Mouse (Mus musculus) G1E (cell line): ENCODE results near the gene Dlgap3. TPM values are rescaled to one million over a fixed set of nuclear protein-coding genes. Genes with fewer than 3 reads are reported as not detected.
A peak's percentile ranks its signal among the peaks of the same experiment; 100 is the strongest.

Experiments used
- ATAC-seq: 2 replicates; pipeline ENCODE4 v1.8.0; 2016; ENCODE audit warnings: mild to moderate bottlenecking; ENCODE audit not compliant: insufficient number of reproducible peaks, poor library complexity, low FRiP score, severe bottlenecking; ENCODE audit errors: extremely low read depth
- DNase-seq: peaks from one replicate; pipeline ENCODE4 v3.0.0; 2012; ENCODE audit warnings: low spot score
- H3K27me3 ChIP-seq: 2 replicates; pipeline ENCODE4 v1.6.1; 2012; ENCODE audit warnings: mild to moderate bottlenecking, low read length, inconsistent platforms; ENCODE audit not compliant: insufficient read depth
- H3K36me3 ChIP-seq: replicated peaks from 2 replicates; pipeline ENCODE3; 2012; ENCODE audit warnings: mild to moderate bottlenecking, inconsistent platforms
- H3K4me1 ChIP-seq: 2 replicates; pipeline ENCODE4 v1.6.1; 2012; ENCODE audit warnings: low read depth, low read length, inconsistent platforms, mixed read lengths; ENCODE audit not compliant: insufficient read depth
- H3K4me3 ChIP-seq: 2 replicates; pipeline ENCODE4 v1.5.1; 2012; ENCODE audit warnings: low read depth, mild to moderate bottlenecking, inconsistent platforms, low read length, moderate library complexity, mixed read lengths
- H3K9me3 ChIP-seq: replicated peaks from 2 replicates; pipeline ENCODE4 v1.6.1; 2012; ENCODE audit warnings: inconsistent platforms
- CTCF ChIP-seq: IDR thresholded peaks from 2 replicates; pipeline ENCODE4 v1.5.1; 2012; ENCODE audit warnings: low read depth, low read length, inconsistent platforms, mixed read lengths
- GATA1 ChIP-seq: IDR thresholded peaks from 2 replicates; pipeline ENCODE4 v1.6.1; 2012; ENCODE audit warnings: borderline replicate concordance, low read length, inconsistent platforms, mixed read lengths
- GATA2 ChIP-seq: IDR thresholded peaks from 2 replicates; pipeline ENCODE4 v1.6.1; 2012; ENCODE audit warnings: low read depth, low read length, inconsistent platforms, borderline replicate concordance
- POLR2AphosphoS5 ChIP-seq: IDR thresholded peaks from 2 replicates; pipeline ENCODE4 v1.6.1; 2012; ENCODE audit warnings: low read depth, low read length, inconsistent platforms; ENCODE audit not compliant: insufficient replicate concordance
- TAL1 ChIP-seq: conservative IDR thresholded peaks from 2 replicates; pipeline ENCODE4 v1.6.1; 2012; ENCODE audit warnings: low read depth, low read length, inconsistent platforms, mixed read lengths
- polyA plus RNA-seq: library from polyadenylated mRNA; stranded (reverse); fragments of >175 nt; gene quantifications from 2 replicates; pipeline ENCODE4 v1.2.3, GENCODE M21; 2012
- total RNA-seq, 2 experiments: library from RNA; stranded (forward) in 1 of 2; stranded (reverse) in 1 of 2; fragments of 200-1000 nt in 1 of 2; fragments of >200 nt in 1 of 2; fragmentation: Nextera tagmentation in 1 of 2; gene quantifications; 2 replicates each; pipeline ENCODE4 v1.2.3; 2014 to 2017

Dlgap3 gene
- total and polyA plus RNA-seq, 3 experiments, result 0.05 TPM; not detected in 2

GRCm38 (mm10) chr4:127242696-127243095 is 73.7 kb downstream of the Dlgap3 start:
- peaks cover 40% of the 10 kb centered on the region for H3K4me1 ChIP-seq
- no peaks in the 10 kb centered on the region for H3K27me3 ChIP-seq
- no peak for ATAC-seq
- H3K36me3 ChIP-seq, result peaks cover 21% of the 10 kb centered on the region
- H3K9me3 ChIP-seq, result no peaks in the 10 kb centered on the region
- DNase-seq, result no peak
- H3K4me3 ChIP-seq, result no peak overlapping the region; the same call in 1 of the 2 replicates
- TF ChIP-seq CTCF, result no peak
- no peak for TF ChIP-seq GATA1
- TF ChIP-seq GATA2, result no peak
- TF ChIP-seq TAL1, result no peak
- no peak for TF ChIP-seq POLR2AphosphoS5

GRCm38 (mm10) chr4:127243552-127243951 is 74.5 kb downstream of the Dlgap3 start, which contains the start of gene Smim12:
TSS of gene Smim12 (plus strand) at chr4:127243784.
- no peaks in the 10 kb centered on the region for H3K27me3 ChIP-seq
- peak within 1 kb of the TSS; percentile 100 for H3K4me3 ChIP-seq
- ATAC-seq, result peak; percentile 90
- TF ChIP-seq CTCF (peak; percentile 71), TAL1 (no peak)
- peak; percentile 98 for DNase-seq
- H3K4me1 ChIP-seq, result peaks cover 40% of the 10 kb centered on the region
- H3K9me3 ChIP-seq, result no peaks in the 10 kb centered on the region
- H3K36me3 ChIP-seq, result peaks cover 29% of the 10 kb centered on the region

- H3K9me3 ChIP-seq, result no peaks in the 10 kb centered on the region
- H3K4me1 ChIP-seq, result peaks cover 40% of the 10 kb centered on the region
- H3K36me3 ChIP-seq, result peaks cover 33% of the 10 kb centered on the region
- H3K27me3 ChIP-seq, result no peaks in the 10 kb centered on the region
- DNase-seq, result peak; percentile 46
- TF ChIP-seq GATA1 (no peak), POLR2AphosphoS5 (no peak)
- H3K4me3 ChIP-seq, result peak overlapping the region; percentile 100
- ATAC-seq, result peak; percentile 11; the same call in 1 of the 2 replicates
Measured at GRCm38 (mm10) chr4:127243953-127244352, 74.9 kb downstream of the Dlgap3 start.

- Histone ChIP-seq H3K36me3 (peaks cover 47% of the 10 kb centered on the region), H3K4me1 (peaks cover 20% of the 10 kb centered on the region), H3K4me3 (no peak overlapping the region), H3K9me3 (no peaks in the 10 kb centered on the region), H3K27me3 (no peaks in the 10 kb centered on the region)
- ATAC-seq (peak; percentile 92), DNase-seq (peak; percentile 75)
- no peak for TF ChIP-seq TAL1
- TF ChIP-seq GATA1, result no peak
- TF ChIP-seq POLR2AphosphoS5, result no peak
- peak; percentile 64 for TF ChIP-seq CTCF
- TF ChIP-seq GATA2, result no peak
Measured at GRCm38 (mm10) chr4:127249701-127250349, 80.8 kb downstream of the Dlgap3 start.

- no peaks in the 10 kb centered on the region for H3K9me3 ChIP-seq
- DNase-seq, result no peak
- no peaks in the 10 kb centered on the region for H3K27me3 ChIP-seq
- peaks cover 6% of the 10 kb centered on the region for H3K4me1 ChIP-seq
- TF ChIP-seq CTCF (no peak), GATA1 (no peak)
- H3K36me3 ChIP-seq, result peaks cover 33% of the 10 kb centered on the region
- no peak for ATAC-seq
- no peak overlapping the region for H3K4me3 ChIP-seq
Measured at GRCm38 (mm10) chr4:127251963-127252585, 83.1 kb downstream of the Dlgap3 start.

- TF ChIP-seq TAL1 (no peak), CTCF (no peak), GATA2 (no peak), POLR2AphosphoS5 (no peak), GATA1 (no peak)
- no peak overlapping the region for H3K4me3 ChIP-seq
- H3K36me3 ChIP-seq, result no peaks in the 10 kb centered on the region
- DNase-seq (no peak), ATAC-seq (no peak)
- no peaks in the 10 kb centered on the region for H3K9me3 ChIP-seq
- no peaks in the 10 kb centered on the region for H3K4me1 ChIP-seq
- H3K27me3 ChIP-seq, result no peaks in the 10 kb centered on the region
Measured at GRCm38 (mm10) chr4:127256739-127257138, 87.7 kb downstream of the Dlgap3 start.
